Mouse (Mus musculus): ENCODE measurements at regions not wholly inside any gene's neighbourhood (a gene's known extent, or its start where the extent isn't known, plus 50 kb on each side); places are given as distances from the start of the nearest gene placed in this dataset.

GRCm38 (mm10) chr14:115037086-115037793 lies 54.8 kb upstream of the Gpc5 start:
- DNase-seq (ENCODE audit: low spot score) (no peak), ATAC-seq (ENCODE audit: low FRiP score) (no peak)
- Histone ChIP-seq H3K4me3 (replicated peaks; ENCODE audit: low read length) (no peak overlapping the region), H3K4me1 (replicated peaks; ENCODE audit: control insufficient read depth, insufficient read depth, low read length) (no peaks in the 10 kb centered on the region), H3K27ac (no peak overlapping the region), H3K36me3 (replicated peaks; ENCODE audit: control insufficient read depth, insufficient read depth) (no peaks in the 10 kb centered on the region), H3K27me3 (ENCODE audit: control insufficient read depth, insufficient read depth, low read length) (0 out of 2 replicates have a peak, but pooled peaks cover 17% of the 10 kb centered on the region), H3K9me3 (ENCODE audit: control insufficient read depth, low read length) (no peaks in the 10 kb centered on the region), H3K4me2 (replicated peaks) (no peak overlapping the region), H3K9ac (no peak overlapping the region)
- 36% methylated on average over 5 of the region's 5 CpGs for WGBS

GRCm38 (mm10) chr14:115038788-115039187 lies 53.2 kb upstream of the Gpc5 start:
- 0 out of 2 replicates have a peak, but pooled peaks cover 17% of the 10 kb centered on the region for H3K27me3 ChIP-seq (ENCODE audit: control insufficient read depth, insufficient read depth, low read length)
- peaks cover 15% of the 10 kb centered on the region for H3K4me1 ChIP-seq (replicated peaks; ENCODE audit: control insufficient read depth, insufficient read depth, low read length)
- H3K9ac ChIP-seq = no peak overlapping the region
- no peak overlapping the region for H3K4me2 ChIP-seq (replicated peaks)
- DNase-seq (ENCODE audit: low spot score) (no peak), ATAC-seq (ENCODE audit: low FRiP score) (no peak)
- H3K4me3 ChIP-seq (replicated peaks; ENCODE audit: low read length) = no peak overlapping the region
- H3K36me3 ChIP-seq (replicated peaks; ENCODE audit: control insufficient read depth, insufficient read depth) = peaks cover 10% of the 10 kb centered on the region
- no peaks in the 10 kb centered on the region for H3K9me3 ChIP-seq (ENCODE audit: control insufficient read depth, low read length)
- WGBS = 70% methylated on average over 5 of the region's 5 CpGs
- H3K27ac ChIP-seq = no peak overlapping the region

- H3K27me3 ChIP-seq (ENCODE audit: control insufficient read depth, insufficient read depth, low read length) = 0 out of 2 replicates have a peak, but pooled peaks cover 17% of the 10 kb centered on the region
- DNase-seq (ENCODE audit: low spot score) (no peak), ATAC-seq (ENCODE audit: low FRiP score) (no peak)
- no peak overlapping the region for H3K9ac ChIP-seq
- peaks cover 20% of the 10 kb centered on the region for H3K4me1 ChIP-seq (replicated peaks; ENCODE audit: control insufficient read depth, insufficient read depth, low read length)
- H3K9me3 ChIP-seq (ENCODE audit: control insufficient read depth, low read length) = no peaks in the 10 kb centered on the region
- no peak overlapping the region for H3K4me3 ChIP-seq (replicated peaks; ENCODE audit: low read length)
- peaks cover 18% of the 10 kb centered on the region for H3K36me3 ChIP-seq (replicated peaks; ENCODE audit: control insufficient read depth, insufficient read depth)
- 78% methylated on average over 5 of the region's 5 CpGs for WGBS
- H3K27ac ChIP-seq = no peak overlapping the region
- peak overlapping the region; percentile 81; the same call in 1 of the 2 replicates for H3K4me2 ChIP-seq (replicated peaks)
These were observed 52.5 kb upstream of the Gpc5 start for GRCm38 (mm10) chr14:115039524-115039923.

- 2% methylated on average over 30 of the region's 30 CpGs for WGBS
- Histone ChIP-seq H3K27me3 (ENCODE audit: control insufficient read depth, insufficient read depth, low read length) (0 out of 2 replicates have a peak, but pooled peaks cover 17% of the 10 kb centered on the region), H3K27ac (peak overlapping the region; percentile 95; the same call in 1 of the 2 replicates), H3K36me3 (replicated peaks; ENCODE audit: control insufficient read depth, insufficient read depth) (peaks cover 24% of the 10 kb centered on the region), H3K4me1 (replicated peaks; ENCODE audit: control insufficient read depth, insufficient read depth, low read length) (peaks cover 20% of the 10 kb centered on the region), H3K4me2 (replicated peaks) (peak overlapping the region; percentile 81), H3K9ac (peak overlapping the region; percentile 96), H3K9me3 (ENCODE audit: control insufficient read depth, low read length) (no peaks in the 10 kb centered on the region), H3K4me3 (replicated peaks; ENCODE audit: low read length) (peak overlapping the region; percentile 82)
- ATAC-seq (ENCODE audit: low FRiP score) (peak; percentile 1), DNase-seq (ENCODE audit: low spot score) (no peak)
These were observed 51.9 kb upstream of the Gpc5 start for GRCm38 (mm10) chr14:115040091-115040571.

- Histone ChIP-seq H3K27ac (peak overlapping the region; percentile 95), H3K4me1 (replicated peaks; ENCODE audit: control insufficient read depth, insufficient read depth, low read length) (peaks cover 20% of the 10 kb centered on the region), H3K27me3 (ENCODE audit: control insufficient read depth, insufficient read depth, low read length) (0 out of 2 replicates have a peak, but pooled peaks cover 17% of the 10 kb centered on the region), H3K9ac (peak overlapping the region; percentile 96), H3K9me3 (ENCODE audit: control insufficient read depth, low read length) (no peaks in the 10 kb centered on the region), H3K4me2 (replicated peaks) (peak overlapping the region; percentile 81), H3K4me3 (replicated peaks; ENCODE audit: low read length) (peak overlapping the region; percentile 82), H3K36me3 (replicated peaks; ENCODE audit: control insufficient read depth, insufficient read depth) (peaks cover 29% of the 10 kb centered on the region)
- peak; percentile 80 for DNase-seq (ENCODE audit: low spot score)
- under 1% methylated on average over 90 of the region's 94 CpGs for WGBS
- ATAC-seq (ENCODE audit: low FRiP score) = peak; percentile 87
These were observed 51.3 kb upstream of the Gpc5 start for GRCm38 (mm10) chr14:115040578-115041206.

GRCm38 (mm10) chr14:115041336-115042054 lies 50.5 kb upstream of the Gpc5 start:
- H3K27me3 ChIP-seq (ENCODE audit: control insufficient read depth, insufficient read depth, low read length) = 0 out of 2 replicates have a peak, but pooled peaks cover 17% of the 10 kb centered on the region
- H3K27ac ChIP-seq = peak overlapping the region; percentile 95
- H3K9me3 ChIP-seq (ENCODE audit: control insufficient read depth, low read length) = no peaks in the 10 kb centered on the region
- peaks cover 37% of the 10 kb centered on the region for H3K36me3 ChIP-seq (replicated peaks; ENCODE audit: control insufficient read depth, insufficient read depth)
- H3K4me1 ChIP-seq (replicated peaks; ENCODE audit: control insufficient read depth, insufficient read depth, low read length) = peaks cover 20% of the 10 kb centered on the region
- H3K9ac ChIP-seq = peak overlapping the region; percentile 96
- DNase-seq (ENCODE audit: low spot score) = no peak
- peak; percentile 73 for ATAC-seq (ENCODE audit: low FRiP score)
- peak overlapping the region; percentile 81 for H3K4me2 ChIP-seq (replicated peaks)
- H3K4me3 ChIP-seq (replicated peaks; ENCODE audit: low read length) = peak overlapping the region; percentile 82
- under 1% methylated on average over 43 of the region's 126 CpGs for WGBS

GRCm38 (mm10) chr14:115042055-115042564 lies 49.9 kb upstream of the Gpc5 start:
- Histone ChIP-seq H3K9ac (peak overlapping the region; percentile 96), H3K4me2 (replicated peaks) (peak overlapping the region; percentile 59), H3K36me3 (replicated peaks; ENCODE audit: control insufficient read depth, insufficient read depth) (peaks cover 43% of the 10 kb centered on the region), H3K27ac (peak overlapping the region; percentile 95), H3K9me3 (ENCODE audit: control insufficient read depth, low read length) (no peaks in the 10 kb centered on the region), H3K27me3 (ENCODE audit: control insufficient read depth, insufficient read depth, low read length) (0 out of 2 replicates have a peak, but pooled peaks cover 13% of the 10 kb centered on the region), H3K4me1 (replicated peaks; ENCODE audit: control insufficient read depth, insufficient read depth, low read length) (peaks cover 20% of the 10 kb centered on the region), H3K4me3 (replicated peaks; ENCODE audit: low read length) (peak overlapping the region; percentile 82)
- peak; percentile 88 for DNase-seq (ENCODE audit: low spot score)
- peak; percentile 86 for ATAC-seq (ENCODE audit: low FRiP score)
- 1% methylated on average over 18 of the region's 51 CpGs for WGBS

Data from hindbrain, embryonic 14.5 days (tissue).